Mouse (Mus musculus) v-Abl transformed pro-B cells (cell line): ENCODE results near the gene Pld3.

Source experiments
- in situ Hi-C, 2 experiments: fragments of 400-800 bp; cut with MboI; formaldehyde crosslinking; loops; one replicate each; pipeline ENCODE4 v1.15.1; 2025; ENCODE audit not compliant: unreplicated experiment in 2 of 2

Pld3 gene

GRCm38 (mm10) chr7:27493450-27493849, 59.6 kb downstream of the Pld3 start:
- in situ Hi-C loops = loop anchor here in 1 of 2 experiments (10.0 kb wide), 1 partner anchor 159 kb away; the partner anchor contains the start of gene Ltbp4

GRCm38 (mm10) chr7:27493022-27493421, 60.0 kb downstream of the Pld3 start:
- in situ Hi-C loops = loop anchor here in 1 of 2 experiments (10.0 kb wide), 1 partner anchor 158 kb away; the partner anchor contains the start of gene Ltbp4

- in situ Hi-C loops = loop anchor here in 1 of 2 experiments (10.0 kb wide), 1 partner anchor 157 kb away; the partner anchor contains the start of gene Ltbp4
Measured at GRCm38 (mm10) chr7:27491856-27492255, 61.2 kb downstream of the Pld3 start.

- in situ Hi-C loops = loop anchor here in 1 of 2 experiments (10.0 kb wide), 1 partner anchor 156 kb away; the partner anchor contains the start of gene Ltbp4
Measured at GRCm38 (mm10) chr7:27490543-27491329, 62.3 kb downstream of the Pld3 start.

- in situ Hi-C loops = loop anchor here in 1 of 2 experiments (10.0 kb wide), 1 partner anchor 155 kb away; the partner anchor contains the start of gene Ltbp4
Measured at GRCm38 (mm10) chr7:27490227-27490542, 62.8 kb downstream of the Pld3 start.

GRCm38 (mm10) chr7:27489270-27489869, 63.6 kb downstream of the Pld3 start:
- in situ Hi-C loops = loop anchor here (5.0 kb wide), 2 partner anchors 47 to 88 kb away; no protein-coding TSS in a partner anchor

- in situ Hi-C loops = loop anchor here (5.0 kb wide), 2 partner anchors 46 to 89 kb away; no protein-coding TSS in a partner anchor
Measured at GRCm38 (mm10) chr7:27487740-27488268, 65.2 kb downstream of the Pld3 start.

- in situ Hi-C loops = loop anchor here (5.0 kb wide), 2 partner anchors 45 to 90 kb away; no protein-coding TSS in a partner anchor
Measured at GRCm38 (mm10) chr7:27486770-27487697, 66.0 kb downstream of the Pld3 start, which contains the start of gene Sertad1. Gene Sertad1 (plus strand): TSS chr7:27486910.

GRCm38 (mm10) chr7:27486102-27486769, 66.8 kb downstream of the Pld3 start:
- in situ Hi-C loops = loop anchor here (5.0 kb wide), 2 partner anchors 44 to 91 kb away; no protein-coding TSS in a partner anchor

GRCm38 (mm10) chr7:27483860-27484259, 69.2 kb downstream of the Pld3 start:
- in situ Hi-C loops = no loop called here
